Mouse (Mus musculus): ENCODE results near the gene Tbc1d8. TPM values are rescaled to one million over a fixed set of nuclear protein-coding genes. Genes with fewer than 3 reads are reported as not detected.
A peak's percentile ranks its signal among the peaks of the same experiment; 100 is the strongest.

Tbc1d8 gene
- total RNA-seq, 2 experiments from 2014 or later: 10.6 to 14.3 TPM

GRCm38 (mm10) chr1:39349001-39349400 is 129.6 kb downstream of the Tbc1d8 start:
- H3K27ac ChIP-seq: peak overlapping the region; percentile 43
- DNase-seq (ENCODE audit: low spot score in 2 of 2): peak; percentile 70 to 78

GRCm38 (mm10) chr1:39344981-39345600 is 133.5 kb downstream of the Tbc1d8 start:
- TF ChIP-seq CTCF (conservative IDR thresholded peaks at IDR 0.05): peak; percentile 71
- Histone ChIP-seq H3K27ac (no peak overlapping the region), H3K4me3 (no peak overlapping the region)
- no peak for DNase-seq (ENCODE audit: low spot score in 2 of 2)

More at GRCm38 (mm10) chr1:39349001-39349400, 129.6 kb downstream of the Tbc1d8 start:
- H3K4me3 ChIP-seq: no peak overlapping the region
- no peak for TF ChIP-seq CTCF (conservative IDR thresholded peaks at IDR 0.05)

- H3K4me3 ChIP-seq: no peak overlapping the region
- no peak for DNase-seq (ENCODE audit: low spot score in 2 of 2)
- peak; percentile 25 for TF ChIP-seq CTCF (conservative IDR thresholded peaks at IDR 0.05)
These were observed 135.3 kb downstream of the Tbc1d8 start for GRCm38 (mm10) chr1:39343242-39343641.

GRCm38 (mm10) chr1:39341807-39342206 is 136.7 kb downstream of the Tbc1d8 start:
- TF ChIP-seq CTCF (conservative IDR thresholded peaks at IDR 0.05): no peak
- Histone ChIP-seq H3K27ac (no peak overlapping the region), H3K4me3 (no peak overlapping the region)
- DNase-seq (ENCODE audit: low spot score in 2 of 2): no peak

More at GRCm38 (mm10) chr1:39343242-39343641, 135.3 kb downstream of the Tbc1d8 start:
- no peak overlapping the region for H3K27ac ChIP-seq

- peak; percentile 45 to 57 for DNase-seq (ENCODE audit: low spot score in 2 of 2)
- H3K4me3 ChIP-seq: no peak overlapping the region
- peak; percentile 85 for TF ChIP-seq CTCF (conservative IDR thresholded peaks at IDR 0.05)
- H3K27ac ChIP-seq: peak overlapping the region; percentile 0; the same call in 1 of the 2 replicates
These were observed 137.9 kb downstream of the Tbc1d8 start for GRCm38 (mm10) chr1:39340647-39341046.

- peak overlapping the region; percentile 0; the same call in 1 of the 2 replicates for H3K27ac ChIP-seq
- H3K4me3 ChIP-seq: no peak overlapping the region
- DNase-seq (ENCODE audit: low spot score in 2 of 2): no peak
- no peak for TF ChIP-seq CTCF (conservative IDR thresholded peaks at IDR 0.05)
These were observed 138.4 kb downstream of the Tbc1d8 start for GRCm38 (mm10) chr1:39340156-39340555.

GRCm38 (mm10) chr1:39339455-39339854 is 139.1 kb downstream of the Tbc1d8 start:
- DNase-seq (ENCODE audit: low spot score in 2 of 2): no peak
- Histone ChIP-seq H3K4me3 (no peak overlapping the region), H3K27ac (peak overlapping the region; percentile 63; the same call in 1 of the 2 replicates)
- no peak for TF ChIP-seq CTCF (conservative IDR thresholded peaks at IDR 0.05)

- Histone ChIP-seq H3K27ac (peak overlapping the region; percentile 63; the same call in 1 of the 2 replicates), H3K4me3 (no peak overlapping the region)
- DNase-seq (ENCODE audit: low spot score in 2 of 2): no peak
- no peak for TF ChIP-seq CTCF (conservative IDR thresholded peaks at IDR 0.05)
These were observed 139.7 kb downstream of the Tbc1d8 start for GRCm38 (mm10) chr1:39338831-39339230.

GRCm38 (mm10) chr1:39336788-39337187 is 141.8 kb downstream of the Tbc1d8 start:
- peak in 1 of 2 experiments; percentile 51 for DNase-seq (ENCODE audit: low spot score in 2 of 2)
- no peak for TF ChIP-seq CTCF (conservative IDR thresholded peaks at IDR 0.05)
- H3K27ac ChIP-seq: 0 out of 2 replicates have a peak overlapping the region, but pooled peaks have one; percentile 18
- H3K4me3 ChIP-seq: no peak overlapping the region

GRCm38 (mm10) chr1:39335561-39336196 is 142.9 kb downstream of the Tbc1d8 start:
- H3K4me3 ChIP-seq: no peak overlapping the region
- no peak overlapping the region for H3K27ac ChIP-seq
- no peak for TF ChIP-seq CTCF (conservative IDR thresholded peaks at IDR 0.05)
- DNase-seq (ENCODE audit: low spot score in 2 of 2): no peak

GRCm38 (mm10) chr1:39332456-39332855 is 146.1 kb downstream of the Tbc1d8 start:
- DNase-seq (ENCODE audit: low spot score in 2 of 2): no peak
- H3K4me3 ChIP-seq: no peak overlapping the region
- H3K27ac ChIP-seq: no peak overlapping the region
- TF ChIP-seq CTCF (conservative IDR thresholded peaks at IDR 0.05): no peak

GRCm38 (mm10) chr1:39330857-39331594 is 147.5 kb downstream of the Tbc1d8 start:
- H3K4me3 ChIP-seq: no peak overlapping the region
- no peak overlapping the region for H3K27ac ChIP-seq
- no peak for DNase-seq (ENCODE audit: low spot score in 2 of 2)
- TF ChIP-seq CTCF (conservative IDR thresholded peaks at IDR 0.05): no peak

- no peak for DNase-seq (ENCODE audit: low spot score in 2 of 2)
- TF ChIP-seq CTCF (conservative IDR thresholded peaks at IDR 0.05): no peak
- Histone ChIP-seq H3K4me3 (no peak overlapping the region), H3K27ac (no peak overlapping the region)
These were observed 151.0 kb downstream of the Tbc1d8 start for GRCm38 (mm10) chr1:39327546-39327945.
